Mouse (Mus musculus) midbrain, embryonic 13.5 days (tissue): ENCODE data around the gene Ckb. TPM values are rescaled to one million over a fixed set of nuclear protein-coding genes. Genes with fewer than 3 reads are reported as not detected.

ENCODE experiments used
- ATAC-seq: fragments of 200-750 bp; cut with Nextera tagmentation; 2 replicates; pipeline ENCODE4 v1.8.0; 2017; ENCODE audit warnings: mild to moderate bottlenecking, moderate TSS enrichment, moderate library complexity
- H3K27ac ChIP-seq: fragments of 300-500 bp; sonication (generic); 2 replicates; pipeline ENCODE4 v1.5.1; 2015; ENCODE audit warnings: inconsistent platforms, mild to moderate bottlenecking, moderate library complexity
- H3K27me3 ChIP-seq: fragments of 300-500 bp; sonication (generic); 2 replicates; pipeline ENCODE4 v1.6.1; 2015; ENCODE audit warnings: mild to moderate bottlenecking, inconsistent platforms
- H3K36me3 ChIP-seq: fragments of 300-500 bp; sonication (generic); 2 replicates; pipeline ENCODE4 v1.6.1; 2015; ENCODE audit warnings: mild to moderate bottlenecking, inconsistent platforms
- H3K4me1 ChIP-seq: fragments of 300-500 bp; sonication (generic); replicated peaks from 2 replicates; pipeline ENCODE4 v1.6.1; 2015; ENCODE audit warnings: inconsistent platforms
- H3K4me2 ChIP-seq: fragments of 300-500 bp; sonication (generic); replicated peaks from 2 replicates; pipeline ENCODE4 v1.6.1; 2015; ENCODE audit warnings: moderate library complexity, mild to moderate bottlenecking, inconsistent platforms
- H3K4me3 ChIP-seq: fragments of 300-500 bp; sonication (generic); replicated peaks from 2 replicates; pipeline ENCODE4 v1.5.1; 2015; ENCODE audit warnings: mild to moderate bottlenecking, inconsistent platforms
- H3K9ac ChIP-seq: fragments of 300-500 bp; sonication (generic); replicated peaks from 2 replicates; pipeline ENCODE4 v1.6.1; 2015; ENCODE audit warnings: mild to moderate bottlenecking, inconsistent platforms
- H3K9me3 ChIP-seq: fragments of 300-500 bp; sonication (generic); 2 replicates; pipeline ENCODE4 v1.6.1; 2016; ENCODE audit warnings: mild to moderate bottlenecking, inconsistent platforms
- WGBS: fragments of 180-500 bp; shearing (Covaris S2); methylation state at CpG from one replicate; pipeline ENCODE4 v1.1.7; 2015; 5-methylcytosine and 5-hydroxymethylcytosine counted together
- polyA plus RNA-seq: library from polyadenylated mRNA; unstranded; fragments of >200 nt; fragmentation: Nextera tagmentation; extraction: Ambion mirVana; gene quantifications from 2 replicates; pipeline ENCODE4 v1.2.1, GENCODE M21; 2015

The Ckb gene
- polyA plus RNA-seq, 1 experiment from 2014 or later = 2,005 TPM

DNA sequence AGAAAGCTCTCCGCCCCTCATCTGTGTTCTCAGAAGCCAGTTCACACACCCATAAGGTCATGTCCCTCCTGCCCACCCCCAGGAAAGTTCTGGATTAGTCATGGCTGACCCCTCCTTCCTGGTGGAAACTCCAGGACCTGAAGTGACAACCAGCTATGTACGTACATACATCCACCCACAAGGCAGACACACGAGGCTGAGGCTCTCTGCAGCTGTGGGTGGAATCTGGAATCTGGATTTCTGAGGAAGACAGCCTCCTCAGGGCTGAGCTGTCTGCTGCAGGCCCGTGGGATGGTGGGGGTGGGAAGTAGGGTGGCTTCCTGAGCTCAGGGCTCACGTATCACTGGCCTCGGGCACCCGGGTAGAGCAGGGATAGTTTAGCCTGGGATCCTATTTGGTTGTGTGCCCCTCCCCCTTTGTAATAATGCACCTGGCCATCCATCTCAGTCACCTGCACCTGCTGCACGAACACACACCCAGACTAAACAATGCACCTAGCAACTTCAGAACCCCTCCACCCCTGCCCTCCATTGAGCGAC is 28.9 kb upstream of the Ckb start:
- 81% methylated on average over 9 of the region's 9 CpGs for WGBS
- no peaks in the 10 kb centered on the region for H3K9me3 ChIP-seq
- H3K4me2 ChIP-seq = no peak overlapping the region
- H3K27me3 ChIP-seq = no peaks in the 10 kb centered on the region
- no peak overlapping the region for H3K27ac ChIP-seq
- H3K4me1 ChIP-seq = peaks cover 8% of the 10 kb centered on the region
- no peak for ATAC-seq
- 0 out of 2 replicates have a peak, but pooled peaks cover 5% of the 10 kb centered on the region for H3K36me3 ChIP-seq
- H3K4me3 ChIP-seq = no peak overlapping the region
- H3K9ac ChIP-seq = no peak overlapping the region

DNA sequence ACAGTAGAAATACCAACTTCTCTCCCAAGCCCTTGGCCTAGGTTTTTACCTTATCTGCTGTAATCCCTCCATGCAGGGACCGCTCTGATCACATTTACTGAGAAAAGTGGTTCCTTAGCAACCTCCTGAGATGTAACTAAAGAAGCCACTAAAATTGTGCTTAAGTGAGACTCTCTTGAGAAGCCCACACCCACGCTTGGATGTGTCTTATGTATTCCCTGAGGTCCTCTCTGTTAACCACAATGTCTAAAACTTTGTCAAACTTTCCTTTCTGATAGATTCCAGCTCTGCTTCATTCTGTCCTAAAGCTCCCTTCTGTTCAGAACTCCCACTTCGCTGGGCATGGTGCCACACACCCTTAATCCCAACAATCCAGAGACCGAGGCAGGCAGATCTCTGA is 27.4 kb upstream of the Ckb start:
- WGBS = 90% methylated on average over 4 of the region's 4 CpGs
- no peak overlapping the region for H3K4me2 ChIP-seq

GRCm38 (mm10) chr12:111698346-111698913 is 26.3 kb upstream of the Ckb start:
- H3K4me2 ChIP-seq = no peak overlapping the region
- no peak overlapping the region for H3K27ac ChIP-seq
- 81% methylated on average over 6 of the region's 6 CpGs for WGBS
- H3K9me3 ChIP-seq = no peaks in the 10 kb centered on the region
- no peak overlapping the region for H3K9ac ChIP-seq
- H3K4me1 ChIP-seq = peaks cover 29% of the 10 kb centered on the region
- no peak overlapping the region for H3K4me3 ChIP-seq
- H3K36me3 ChIP-seq = no peaks in the 10 kb centered on the region
- no peak for ATAC-seq
- no peaks in the 10 kb centered on the region for H3K27me3 ChIP-seq

More for the DNA sequence above, 27.4 kb upstream of the Ckb start:
- no peaks in the 10 kb centered on the region for H3K27me3 ChIP-seq
- H3K4me3 ChIP-seq = no peak overlapping the region
- no peak for ATAC-seq
- no peaks in the 10 kb centered on the region for H3K9me3 ChIP-seq
- no peak overlapping the region for H3K27ac ChIP-seq
- peaks cover 17% of the 10 kb centered on the region for H3K4me1 ChIP-seq
- H3K36me3 ChIP-seq = no peaks in the 10 kb centered on the region
- no peak overlapping the region for H3K9ac ChIP-seq

DNA sequence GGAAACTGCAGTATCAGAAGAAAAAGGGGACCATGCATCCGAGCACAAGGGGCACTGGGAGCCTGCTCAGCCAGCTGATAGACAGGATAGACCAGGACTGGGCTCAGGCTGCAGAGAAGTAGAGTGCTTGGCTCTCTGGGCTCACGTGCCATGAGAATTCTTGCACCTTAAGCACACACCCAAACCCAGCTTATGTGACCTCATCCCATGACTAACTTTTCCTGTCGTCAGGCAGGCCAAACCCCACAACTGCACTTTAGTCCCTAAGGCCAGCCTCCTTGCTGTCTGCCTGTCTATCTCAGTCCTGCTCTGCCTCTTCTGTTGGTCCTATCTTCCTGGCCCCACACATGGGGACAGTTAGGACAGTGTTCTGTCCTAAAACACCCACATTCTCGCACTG is 25.6 kb upstream of the Ckb start:
- WGBS = 71% methylated on average over 4 of the region's 4 CpGs

GRCm38 (mm10) chr12:111696239-111696638 is 24.1 kb upstream of the Ckb start:
- 0 out of 2 replicates have a peak, but pooled peaks have one; percentile 7 for ATAC-seq
- Histone ChIP-seq H3K9ac (no peak overlapping the region), H3K9me3 (no peaks in the 10 kb centered on the region), H3K4me3 (no peak overlapping the region), H3K27me3 (no peaks in the 10 kb centered on the region), H3K4me1 (peaks cover 49% of the 10 kb centered on the region), H3K36me3 (no peaks in the 10 kb centered on the region), H3K4me2 (no peak overlapping the region), H3K27ac (peak overlapping the region; percentile 96)
- WGBS = 22% methylated on average over 6 of the region's 6 CpGs

More for the DNA sequence above, 25.6 kb upstream of the Ckb start:
- Histone ChIP-seq H3K4me3 (no peak overlapping the region), H3K9ac (no peak overlapping the region), H3K36me3 (no peaks in the 10 kb centered on the region), H3K4me2 (no peak overlapping the region), H3K27me3 (no peaks in the 10 kb centered on the region), H3K9me3 (no peaks in the 10 kb centered on the region), H3K4me1 (peaks cover 36% of the 10 kb centered on the region), H3K27ac (no peak overlapping the region)
- ATAC-seq = no peak

DNA sequence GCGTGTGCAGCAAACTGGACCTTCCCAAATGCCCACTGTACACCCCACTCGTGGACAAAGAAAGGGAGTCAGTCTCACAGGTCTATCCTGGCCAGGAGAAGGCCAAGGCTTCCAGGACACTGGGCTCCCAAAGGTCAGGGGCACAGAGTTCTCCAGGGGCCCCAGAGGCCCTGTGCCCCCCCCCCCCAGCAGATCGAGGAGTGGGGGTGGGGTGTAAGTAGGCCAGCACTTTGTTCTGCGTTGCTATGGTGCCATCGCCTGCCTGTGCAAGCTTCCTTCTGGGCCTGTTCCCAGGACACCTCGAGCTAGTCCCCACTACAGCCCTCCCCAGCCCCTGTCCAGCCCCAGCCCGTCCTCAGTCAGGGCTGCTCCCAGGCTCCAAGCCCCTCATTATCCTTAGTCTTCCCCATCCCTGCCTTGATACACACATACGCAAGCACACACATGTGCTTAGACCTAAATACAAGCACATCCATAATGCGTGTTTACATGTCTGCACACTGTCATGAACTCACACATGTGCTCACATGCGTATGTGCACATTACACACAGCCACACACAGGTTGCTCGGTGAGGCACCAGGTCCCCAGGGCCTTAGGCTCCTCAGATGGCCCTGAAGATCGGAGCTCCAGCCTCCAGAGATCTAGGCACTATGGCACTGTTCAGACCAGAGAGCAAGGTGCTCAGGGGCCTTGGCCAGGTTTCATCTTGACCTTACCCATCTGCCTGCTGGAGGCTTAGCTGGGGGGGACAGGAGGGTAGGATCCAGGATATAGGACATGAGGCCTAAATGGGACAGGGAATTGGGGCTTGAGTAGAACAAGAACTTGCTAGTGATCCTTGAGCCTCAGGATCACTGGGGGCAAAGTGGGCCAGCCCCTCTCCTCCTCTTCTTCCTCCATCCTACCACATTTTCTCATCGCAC is 23.0 kb upstream of the Ckb start:
- Histone ChIP-seq H3K4me2 (peak overlapping the region; percentile 39), H3K27ac (peak overlapping the region; percentile 96), H3K4me3 (no peak overlapping the region), H3K4me1 (peaks cover 60% of the 10 kb centered on the region), H3K36me3 (no peaks in the 10 kb centered on the region), H3K27me3 (no peaks in the 10 kb centered on the region), H3K9ac (peak overlapping the region; percentile 51), H3K9me3 (no peaks in the 10 kb centered on the region)
- ATAC-seq = peak; percentile 57
- WGBS = 21% methylated on average over 13 of the region's 13 CpGs

DNA sequence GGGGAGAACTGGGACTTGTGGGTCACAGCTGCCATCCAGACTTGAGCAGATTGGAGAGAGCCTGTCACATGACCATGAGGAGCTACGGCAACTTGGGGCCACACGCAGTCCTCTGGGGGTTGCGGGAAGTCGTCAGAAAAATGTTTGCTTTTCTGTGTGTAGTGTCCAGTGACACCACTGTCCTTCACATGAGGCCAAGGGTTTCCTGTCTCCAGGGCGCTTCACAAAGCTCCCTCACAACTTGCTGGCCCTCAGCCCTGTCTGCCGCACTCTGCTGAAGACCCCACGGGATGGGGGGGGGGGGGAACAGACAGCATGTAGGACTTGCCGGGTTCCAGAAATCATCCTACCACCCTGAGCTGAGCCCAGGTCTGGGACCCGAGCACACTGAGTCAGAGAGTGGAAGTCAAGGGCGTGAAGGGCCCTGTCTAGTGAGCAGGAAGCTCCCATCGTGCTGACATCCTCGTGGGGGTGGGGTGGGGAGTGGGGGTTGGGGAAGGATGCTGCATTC is 22.2 kb upstream of the Ckb start:
- H3K27ac ChIP-seq = peak overlapping the region; percentile 96
- peak overlapping the region; percentile 39 for H3K4me2 ChIP-seq
- no peaks in the 10 kb centered on the region for H3K36me3 ChIP-seq
- H3K4me1 ChIP-seq = peaks cover 64% of the 10 kb centered on the region
- no peaks in the 10 kb centered on the region for H3K9me3 ChIP-seq
- ATAC-seq = peak; percentile 27
- H3K27me3 ChIP-seq = no peaks in the 10 kb centered on the region
- peak overlapping the region; percentile 51 for H3K9ac ChIP-seq
- 2% methylated on average over 12 of the region's 12 CpGs for WGBS
- H3K4me3 ChIP-seq = no peak overlapping the region; the same call in 1 of the 2 replicates

DNA sequence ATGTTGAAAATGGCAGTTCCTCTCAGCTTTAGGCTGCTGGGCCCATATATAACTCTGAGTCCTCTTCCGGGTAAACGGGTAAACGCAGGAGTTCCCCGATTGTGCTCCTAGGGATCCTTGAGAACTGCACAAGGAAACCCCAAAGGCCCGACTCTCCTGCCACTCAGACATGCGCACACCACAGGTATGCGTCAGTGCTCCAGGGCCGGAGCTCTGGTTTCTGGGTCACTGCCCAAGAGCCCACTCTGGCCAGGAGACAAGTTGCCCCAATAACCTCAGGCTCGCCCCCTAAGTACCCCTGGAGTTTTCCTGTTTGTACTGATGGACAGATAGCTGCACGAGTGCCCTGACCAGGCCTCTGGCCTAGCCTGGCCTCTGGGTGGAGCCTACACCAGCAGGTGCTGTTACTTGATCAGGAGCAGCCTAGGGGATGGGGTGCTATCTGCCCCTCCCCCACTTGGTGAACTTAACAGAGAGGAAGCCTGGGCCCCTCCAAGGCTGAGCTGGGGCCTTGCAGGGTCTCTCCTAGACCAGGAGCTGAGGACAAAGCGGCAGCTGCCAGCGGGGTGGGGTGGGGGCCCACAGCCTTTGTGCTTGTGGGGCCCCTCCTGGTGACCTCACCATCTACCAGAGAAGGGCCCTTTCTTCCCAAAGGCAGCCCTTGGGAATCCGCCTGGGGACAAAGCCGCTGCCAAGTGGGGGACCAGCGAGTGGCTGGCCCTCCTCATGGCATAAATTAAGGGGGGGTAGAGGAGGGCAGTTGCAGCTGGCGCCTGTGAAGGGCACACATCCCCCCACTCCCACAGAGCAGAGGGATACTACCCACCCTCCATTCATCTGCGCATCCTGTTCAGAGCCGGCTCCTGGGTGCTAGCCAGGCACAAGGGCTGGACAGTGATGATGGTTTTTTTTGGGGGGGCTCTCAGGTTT is 21.5 kb upstream of the Ckb start:
- H3K27ac ChIP-seq = peak overlapping the region; percentile 96
- no peaks in the 10 kb centered on the region for H3K27me3 ChIP-seq
- ATAC-seq = peak; percentile 88
- H3K4me2 ChIP-seq = peak overlapping the region; percentile 39
- H3K4me1 ChIP-seq = peaks cover 65% of the 10 kb centered on the region
- no peak overlapping the region; the same call in 1 of the 2 replicates for H3K4me3 ChIP-seq
- WGBS = 7% methylated on average over 18 of the region's 18 CpGs
- H3K9me3 ChIP-seq = no peaks in the 10 kb centered on the region
- H3K9ac ChIP-seq = peak overlapping the region; percentile 51
- H3K36me3 ChIP-seq = no peaks in the 10 kb centered on the region

DNA sequence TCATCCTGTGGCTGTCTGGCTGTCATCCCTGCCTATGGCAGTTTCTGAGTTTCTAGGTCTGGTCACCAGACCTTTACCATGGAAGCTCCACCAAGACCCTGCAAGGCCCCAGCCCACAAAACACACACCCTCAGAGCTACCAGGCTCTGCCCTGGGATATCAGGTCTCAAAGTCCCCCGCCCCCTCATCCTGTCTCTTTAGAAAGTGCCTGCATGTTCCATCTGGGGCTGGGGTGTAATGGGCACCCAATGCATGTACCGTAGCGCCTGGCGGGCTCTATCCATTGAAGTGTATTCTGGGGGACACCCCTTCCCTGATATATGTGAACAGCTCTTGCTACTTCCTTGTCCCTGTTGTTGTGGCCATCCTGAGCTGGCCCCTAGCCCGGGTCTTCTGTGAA is 20.8 kb upstream of the Ckb start:
- Histone ChIP-seq H3K4me2 (peak overlapping the region; percentile 39; the same call in 1 of the 2 replicates), H3K4me1 (peaks cover 72% of the 10 kb centered on the region), H3K9me3 (no peaks in the 10 kb centered on the region)

DNA sequence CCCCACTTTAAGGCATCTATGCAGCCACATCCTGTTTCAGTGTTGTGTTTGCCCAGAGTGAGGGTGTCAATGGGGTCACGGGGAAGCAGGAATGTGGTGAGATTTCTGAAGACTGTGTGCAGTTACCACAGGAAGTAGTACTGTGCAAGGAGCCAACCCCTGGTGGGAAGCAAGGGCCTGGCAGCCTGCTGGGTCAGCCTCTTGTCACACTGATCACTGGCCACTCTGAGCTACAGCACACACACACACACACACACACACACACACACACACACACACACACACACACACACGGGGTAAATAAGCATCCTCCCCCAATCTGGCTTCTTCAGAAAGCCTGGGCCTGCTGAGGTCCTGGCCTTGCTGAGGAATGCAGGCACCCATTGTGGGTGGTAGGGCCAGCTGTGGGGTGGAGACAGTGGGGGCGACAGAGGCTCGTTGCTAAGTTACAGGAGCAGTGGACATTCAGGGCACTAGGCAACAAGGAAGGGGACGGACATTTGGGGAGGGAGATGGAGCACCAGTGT is 19.3 kb upstream of the Ckb start:
- no peaks in the 10 kb centered on the region for H3K27me3 ChIP-seq
- H3K9me3 ChIP-seq = no peaks in the 10 kb centered on the region
- no peak overlapping the region for H3K4me3 ChIP-seq
- no peak for ATAC-seq
- H3K36me3 ChIP-seq = no peaks in the 10 kb centered on the region
- H3K4me2 ChIP-seq = no peak overlapping the region
- peak overlapping the region; percentile 25; the same call in 1 of the 2 replicates for H3K9ac ChIP-seq
- 5% methylated on average over 5 of the region's 5 CpGs for WGBS
- peak overlapping the region; percentile 96 for H3K27ac ChIP-seq
- peaks cover 87% of the 10 kb centered on the region for H3K4me1 ChIP-seq

More for the DNA sequence above, 20.8 kb upstream of the Ckb start:
- WGBS = 63% methylated on average over 5 of the region's 5 CpGs
- Histone ChIP-seq H3K36me3 (no peaks in the 10 kb centered on the region), H3K9ac (peak overlapping the region; percentile 32; the same call in 1 of the 2 replicates), H3K27me3 (no peaks in the 10 kb centered on the region), H3K27ac (peak overlapping the region; percentile 96), H3K4me3 (no peak overlapping the region)
- no peak for ATAC-seq

GRCm38 (mm10) chr12:111689426-111689825 is 17.3 kb upstream of the Ckb start:
- Histone ChIP-seq H3K4me3 (no peak overlapping the region), H3K9me3 (no peaks in the 10 kb centered on the region), H3K4me2 (no peak overlapping the region), H3K4me1 (peaks cover 68% of the 10 kb centered on the region), H3K27ac (no peak overlapping the region), H3K27me3 (no peaks in the 10 kb centered on the region), H3K36me3 (no peaks in the 10 kb centered on the region), H3K9ac (no peak overlapping the region)
- 88% methylated on average over 11 of the region's 11 CpGs for WGBS
- no peak for ATAC-seq
